Mouse (Mus musculus): ENCODE data around the gene Mul1.

- TF ChIP-seq GATA1 (IDR thresholded peaks at IDR 0.05; ENCODE audit: low read length), result no peak
- TF ChIP-seq TAL1 (IDR thresholded peaks at IDR 0.05; ENCODE audit: low read length), result no peak
These were observed 9.4 kb upstream of the Mul1 start for GRCm38 (mm10) chr4:138425028-138425427.
